Mouse (Mus musculus) myocyte (in vitro differentiated cells): ENCODE data around the gene Klhl34.

Source experiments
- POLR2A ChIP-seq: IDR thresholded peaks from one replicate; pipeline ENCODE4 v1.6.1; 2011; ENCODE audit warnings: low read depth, mild to moderate bottlenecking, control low read depth, moderate library complexity; ENCODE audit not compliant: insufficient read length
- TCF12 ChIP-seq: IDR thresholded peaks from one replicate; pipeline ENCODE4 v1.6.1; 2011; ENCODE audit warnings: mild to moderate bottlenecking, control low read depth; ENCODE audit not compliant: poor library complexity, insufficient read depth, severe bottlenecking

DNA sequence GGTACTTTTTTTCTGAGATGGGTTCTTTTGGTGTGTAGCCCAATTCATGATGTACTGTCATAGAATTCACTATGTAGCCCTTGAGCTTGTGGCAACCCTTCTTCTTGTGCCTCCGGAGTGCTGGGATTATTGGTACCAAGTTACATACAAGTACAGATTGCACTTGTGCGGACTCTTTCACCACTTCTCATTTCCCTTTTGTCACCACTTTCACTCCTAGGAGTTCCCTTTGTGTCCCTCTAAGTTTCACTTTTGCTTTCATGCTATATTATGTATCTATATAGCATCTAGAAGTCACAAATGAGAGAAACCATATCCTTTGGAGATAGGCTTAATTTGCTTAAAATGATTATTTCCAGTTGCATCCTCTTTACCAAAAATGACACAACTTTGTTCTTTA, 16.6 kb upstream of the Klhl34 start:
- TF ChIP-seq TCF12 (no peak), POLR2A (no peak)
